In genomic region chr12:8487959-8488651, GRCm38 (mm10) we compare ENCODE assay signal across 7 mouse cellular contexts. TPM values are rescaled to one million over a fixed set of nuclear protein-coding genes. Genes with fewer than 3 reads are reported as not detected.
A peak's percentile ranks its signal among the peaks of the same experiment; 100 is the strongest.
DNase-seq lines count a peak whose midpoint lies in the region; ATAC-seq lines count a peak whose summit lies in the region.

No protein-coding gene starts in this region.

- H3K27ac ChIP-seq in intestine, embryonic 15.5 days = no peak overlapping the region

- no peak overlapping the region for H3K9ac ChIP-seq in intestine, embryonic 15.5 days

- no peaks in the 10 kb centered on the region for H3K9me3 ChIP-seq in intestine, embryonic 15.5 days

- no peaks in the 10 kb centered on the region for H3K36me3 ChIP-seq in intestine, embryonic 15.5 days

- peak; percentile 83 for ATAC-seq in intestine, embryonic 15.5 days

- no peak overlapping the region for H3K4me3 ChIP-seq in intestine, embryonic 15.5 days (replicated peaks)

- 52% methylated on average over 5 of the region's 5 CpGs for WGBS in intestine, embryonic 15.5 days

- H3K4me1 ChIP-seq in intestine, embryonic 15.5 days (replicated peaks) = peaks cover 12% of the 10 kb centered on the region

- H3K27me3 ChIP-seq in intestine, embryonic 15.5 days (replicated peaks) = no peaks in the 10 kb centered on the region

- DNase-seq in right cerebral cortex, adult 18-20 months = peak; percentile 43
- DNase-seq in right cerebral cortex, postnatal 36 days (ENCODE audit: low spot score in 2 of 2) = no peak
- peak; percentile 30 for DNase-seq in cerebellum, adult 9-11 months
- peak; percentile 74 for DNase-seq in lung, postnatal 10 days
- DNase-seq in urinary bladder, postnatal 25 days (ENCODE audit: low spot score) = peak; percentile 89
- DNase-seq in left cerebral cortex, adult 11 months (ENCODE audit: low spot score) = no peak

- no peak overlapping the region for H3K4me2 ChIP-seq in intestine, embryonic 15.5 days (replicated peaks)

RNA-seq across cellular contexts. Expression of gene Rhob, which starts 11.7 kb away (rescaled TPM):
- polyA plus RNA-seq in intestine, embryonic 15.5 days (2015; fragmentation: Nextera tagmentation; extraction: Ambion mirVana) = 32.2 and 32.4 TPM in 2 replicates

Comparison
In these comparisons a context has a peak if more than half of its experiments do, and no peak if none do; other contexts are left out.
1. DNase-seq: peak in right cerebral cortex, adult 18-20 months (single experiment), cerebellum, adult 9-11 months (single experiment), lung, postnatal 10 days (single experiment) and urinary bladder, postnatal 25 days (single experiment); none in right cerebral cortex, postnatal 36 days (0 of 2) and left cerebral cortex, adult 11 months (single experiment).